Mouse (Mus musculus) heart, embryonic 10.5 days (tissue): ENCODE data around the gene Gm10842. TPM values are rescaled to one million over a fixed set of nuclear protein-coding genes. Genes with fewer than 3 reads are reported as not detected.

ENCODE experiments used
- DNase-seq: peaks from one replicate; pipeline ENCODE4 v3.0.0-alpha.2; 2017; ENCODE audit warnings: low spot score
- H3K27ac ChIP-seq: fragments of 300-500 bp; sonication (generic); 2 replicates; pipeline ENCODE4 v1.5.1; 2016; ENCODE audit warnings: mild to moderate bottlenecking
- H3K27me3 ChIP-seq: fragments of 300-500 bp; sonication (generic); 2 replicates; pipeline ENCODE4 v1.6.1; 2016; ENCODE audit warnings: mild to moderate bottlenecking; ENCODE audit not compliant: poor library complexity, insufficient read depth, severe bottlenecking
- H3K36me3 ChIP-seq: fragments of 300-500 bp; sonication (generic); 2 replicates; pipeline ENCODE4 v1.6.1; 2016; ENCODE audit warnings: mild to moderate bottlenecking, moderate library complexity
- H3K4me1 ChIP-seq: fragments of 300-500 bp; sonication (generic); 2 replicates; pipeline ENCODE4 v1.6.1; 2016; ENCODE audit warnings: mild to moderate bottlenecking
- H3K4me3 ChIP-seq: fragments of 300-500 bp; sonication (generic); 2 replicates; pipeline ENCODE4 v1.5.1; 2016; ENCODE audit warnings: mild to moderate bottlenecking, moderate library complexity
- H3K9me3 ChIP-seq: fragments of 300-500 bp; sonication (generic); 2 replicates; pipeline ENCODE4 v1.6.1; 2016; ENCODE audit warnings: mild to moderate bottlenecking, moderate library complexity
- WGBS: fragments of 180-500 bp; shearing (Covaris S2); methylation state at CpG from one replicate; pipeline ENCODE4 v1.1.7; 2016; 5-methylcytosine and 5-hydroxymethylcytosine counted together
- polyA plus RNA-seq: library from polyadenylated mRNA; unstranded; fragments of >200 nt; fragmentation: Nextera tagmentation; extraction: Ambion mirVana; gene quantifications from 2 replicates; pipeline ENCODE4 v1.2.1, GENCODE M21; 2016

Gene Gm10842
- polyA plus RNA-seq, 1 experiment from 2014 or later: not detected

- DNase-seq: no peak
- Histone ChIP-seq H3K27ac (no peak overlapping the region), H3K9me3 (no peaks in the 10 kb centered on the region), H3K27me3 (0 out of 2 replicates have a peak, but pooled peaks cover 8% of the 10 kb centered on the region), H3K4me1 (no peaks in the 10 kb centered on the region), H3K4me3 (no peak overlapping the region), H3K36me3 (peaks cover 21% of the 10 kb centered on the region)
- 65% methylated on average over 3 of the region's 3 CpGs for WGBS
Observed at GRCm38 (mm10) chr11:105144084-105144483, 2.6 kb upstream of the Gm10842 start.

GRCm38 (mm10) chr11:105144508-105145210, 2.0 kb upstream of the Gm10842 start:
- Histone ChIP-seq H3K27me3 (0 out of 2 replicates have a peak, but pooled peaks cover 8% of the 10 kb centered on the region), H3K9me3 (no peaks in the 10 kb centered on the region), H3K4me3 (no peak overlapping the region), H3K27ac (no peak overlapping the region), H3K36me3 (peaks cover 16% of the 10 kb centered on the region), H3K4me1 (no peaks in the 10 kb centered on the region)
- DNase-seq: no peak
- WGBS: 79% methylated on average over 11 of the region's 11 CpGs

GRCm38 (mm10) chr11:105145211-105145610, 1.5 kb upstream of the Gm10842 start:
- Histone ChIP-seq H3K9me3 (no peaks in the 10 kb centered on the region), H3K4me1 (no peaks in the 10 kb centered on the region), H3K27ac (no peak overlapping the region), H3K4me3 (no peak overlapping the region), H3K36me3 (peaks cover 10% of the 10 kb centered on the region), H3K27me3 (0 out of 2 replicates have a peak, but pooled peaks cover 8% of the 10 kb centered on the region)
- no peak for DNase-seq
- WGBS: 84% methylated on average over 10 of the region's 10 CpGs

GRCm38 (mm10) chr11:105149353-105149752, 2.7 kb downstream of the Gm10842 start:
- no peak for DNase-seq
- Histone ChIP-seq H3K4me3 (no peak overlapping the region), H3K4me1 (peaks cover 29% of the 10 kb centered on the region), H3K27ac (no peak overlapping the region), H3K36me3 (no peaks in the 10 kb centered on the region), H3K27me3 (0 out of 2 replicates have a peak, but pooled peaks cover 8% of the 10 kb centered on the region), H3K9me3 (no peaks in the 10 kb centered on the region)
- WGBS: 56% methylated on average over 3 of the region's 3 CpGs

- Histone ChIP-seq H3K27me3 (0 out of 2 replicates have a peak, but pooled peaks cover 8% of the 10 kb centered on the region), H3K27ac (no peak overlapping the region), H3K4me1 (peaks cover 29% of the 10 kb centered on the region), H3K4me3 (no peak overlapping the region), H3K9me3 (no peaks in the 10 kb centered on the region), H3K36me3 (no peaks in the 10 kb centered on the region)
- no peak for DNase-seq
- WGBS: 88% methylated on average over 1 of the region's 1 CpGs
Observed at GRCm38 (mm10) chr11:105149766-105150165, 3.1 kb downstream of the Gm10842 start.

- H3K27me3 ChIP-seq: 0 out of 2 replicates have a peak, but pooled peaks cover 6% of the 10 kb centered on the region
- no peak overlapping the region for H3K4me3 ChIP-seq
- no peaks in the 10 kb centered on the region for H3K36me3 ChIP-seq
- DNase-seq: no peak
- peaks cover 29% of the 10 kb centered on the region for H3K4me1 ChIP-seq
- no peaks in the 10 kb centered on the region for H3K9me3 ChIP-seq
- 0 out of 2 replicates have a peak overlapping the region, but pooled peaks have one; percentile 22 for H3K27ac ChIP-seq
- WGBS: 63% methylated on average over 4 of the region's 4 CpGs
Observed at GRCm38 (mm10) chr11:105150691-105151090, 4.0 kb downstream of the Gm10842 start.

- H3K4me3 ChIP-seq: peak overlapping the region; percentile 24; the same call in 1 of the 2 replicates
- H3K4me1 ChIP-seq: peaks cover 36% of the 10 kb centered on the region
- DNase-seq: no peak
- H3K27ac ChIP-seq: peak overlapping the region; percentile 22; the same call in 1 of the 2 replicates
- H3K36me3 ChIP-seq: no peaks in the 10 kb centered on the region
- no peaks in the 10 kb centered on the region for H3K27me3 ChIP-seq
- WGBS: 21% methylated on average over 19 of the region's 19 CpGs
- no peaks in the 10 kb centered on the region for H3K9me3 ChIP-seq
Observed at GRCm38 (mm10) chr11:105151226-105152016, 4.7 kb downstream of the Gm10842 start.

GRCm38 (mm10) chr11:105152017-105152300, 5.3 kb downstream of the Gm10842 start:
- no peak for DNase-seq
- Histone ChIP-seq H3K9me3 (no peaks in the 10 kb centered on the region), H3K4me3 (0 out of 2 replicates have a peak overlapping the region, but pooled peaks have one; percentile 24), H3K4me1 (peaks cover 37% of the 10 kb centered on the region), H3K27me3 (no peaks in the 10 kb centered on the region), H3K27ac (no peak overlapping the region), H3K36me3 (no peaks in the 10 kb centered on the region)
- WGBS: 52% methylated on average over 3 of the region's 4 CpGs

- H3K36me3 ChIP-seq: no peaks in the 10 kb centered on the region
- WGBS: 73% methylated on average over 11 of the region's 11 CpGs
- no peaks in the 10 kb centered on the region for H3K27me3 ChIP-seq
- H3K4me3 ChIP-seq: no peak overlapping the region
- no peak for DNase-seq
- peak overlapping the region; percentile 79; the same call in 1 of the 2 replicates for H3K27ac ChIP-seq
- H3K4me1 ChIP-seq: peaks cover 40% of the 10 kb centered on the region
- H3K9me3 ChIP-seq: no peaks in the 10 kb centered on the region
Observed at GRCm38 (mm10) chr11:105152357-105152899, 5.7 kb downstream of the Gm10842 start.

- Histone ChIP-seq H3K36me3 (no peaks in the 10 kb centered on the region), H3K9me3 (no peaks in the 10 kb centered on the region), H3K4me1 (peaks cover 40% of the 10 kb centered on the region), H3K27me3 (no peaks in the 10 kb centered on the region), H3K4me3 (no peak overlapping the region; the same call in 1 of the 2 replicates), H3K27ac (peak overlapping the region; percentile 79)
- WGBS: 23% methylated on average over 12 of the region's 12 CpGs
- DNase-seq: no peak
Observed at GRCm38 (mm10) chr11:105153068-105153833, 6.6 kb downstream of the Gm10842 start.

GRCm38 (mm10) chr11:105155915-105156314, 9.2 kb downstream of the Gm10842 start:
- no peak overlapping the region for H3K4me3 ChIP-seq
- no peaks in the 10 kb centered on the region for H3K9me3 ChIP-seq
- H3K27ac ChIP-seq: peak overlapping the region; percentile 78; the same call in 1 of the 2 replicates
- H3K4me1 ChIP-seq: peaks cover 40% of the 10 kb centered on the region
- no peak for DNase-seq
- no peaks in the 10 kb centered on the region for H3K27me3 ChIP-seq
- H3K36me3 ChIP-seq: no peaks in the 10 kb centered on the region
- 44% methylated on average over 4 of the region's 4 CpGs for WGBS

GRCm38 (mm10) chr11:105156748-105157267, 10.1 kb downstream of the Gm10842 start:
- Histone ChIP-seq H3K4me1 (peaks cover 32% of the 10 kb centered on the region), H3K9me3 (no peaks in the 10 kb centered on the region), H3K27ac (peak overlapping the region; percentile 78), H3K27me3 (no peaks in the 10 kb centered on the region), H3K4me3 (peak overlapping the region; percentile 7; the same call in 1 of the 2 replicates), H3K36me3 (no peaks in the 10 kb centered on the region)
- no peak for DNase-seq
- WGBS: 62% methylated on average over 19 of the region's 19 CpGs
